Mouse (Mus musculus): ENCODE data around the gene Chl1. TPM values are rescaled to one million over a fixed set of nuclear protein-coding genes. Genes with fewer than 3 reads are reported as not detected.

The Chl1 gene
- 1 to 10 TPM; 1.7 to 2.3 TPM for total RNA-seq (2021)
- long read RNA-seq, experiment 1, result 0 reads
- long read RNA-seq, experiment 2, partial matches to known transcripts, result 0 of 1 reads
- long read RNA-seq, experiment 2, other reads (novel, unspliced or antisense), result 1 of 1 reads

- DNase-seq (ENCODE audit: low spot score in 2 of 2), result peak in 1 of 2 experiments; percentile 10
Measured at GRCm38 (mm10) chr6:103510392-103511289, at the start of gene Chl1. Gene Chl1, plus strand, starts transcription at chr6:103510586.

- DNase-seq (ENCODE audit: low spot score in 2 of 2), result no peak
Measured at GRCm38 (mm10) chr6:103465479-103466080, 44.8 kb upstream of the Chl1 start.

GRCm38 (mm10) chr6:103473316-103473715 lies 37.1 kb upstream of the Chl1 start:
- DNase-seq (ENCODE audit: low spot score in 2 of 2), result no peak

GRCm38 (mm10) chr6:103487199-103487598 lies 23.2 kb upstream of the Chl1 start:
- DNase-seq (ENCODE audit: low spot score in 2 of 2), result no peak

- no peak for DNase-seq (ENCODE audit: low spot score in 2 of 2)
Measured at GRCm38 (mm10) chr6:103498404-103498803, 12.0 kb upstream of the Chl1 start.

GRCm38 (mm10) chr6:103504065-103504464 lies 6.3 kb upstream of the Chl1 start:
- no peak for DNase-seq (ENCODE audit: low spot score in 2 of 2)

- no peak for DNase-seq (ENCODE audit: low spot score in 2 of 2)
Measured at GRCm38 (mm10) chr6:103507751-103508575, 2.4 kb upstream of the Chl1 start.

- DNase-seq (ENCODE audit: low spot score in 2 of 2), result no peak
Measured at GRCm38 (mm10) chr6:103509596-103509995, 790 bp upstream of the Chl1 start.

GRCm38 (mm10) chr6:103511290-103511971 lies 1.0 kb downstream of the Chl1 start:
- DNase-seq (ENCODE audit: low spot score in 2 of 2), result no peak

- DNase-seq (ENCODE audit: low spot score in 2 of 2), result peak; percentile 3 to 20
Measured at GRCm38 (mm10) chr6:103511972-103512565, 1.7 kb downstream of the Chl1 start.

GRCm38 (mm10) chr6:103512911-103513321 lies 2.5 kb downstream of the Chl1 start:
- DNase-seq (ENCODE audit: low spot score in 2 of 2), result no peak

GRCm38 (mm10) chr6:103513621-103514241 lies 3.3 kb downstream of the Chl1 start:
- no peak for DNase-seq (ENCODE audit: low spot score in 2 of 2)

- DNase-seq (ENCODE audit: low spot score in 2 of 2), result no peak
Measured at GRCm38 (mm10) chr6:103514346-103514745, 4.0 kb downstream of the Chl1 start.

- DNase-seq (ENCODE audit: low spot score in 2 of 2), result no peak
Measured at GRCm38 (mm10) chr6:103514756-103515155, 4.4 kb downstream of the Chl1 start.

- no peak for DNase-seq (ENCODE audit: low spot score in 2 of 2)
Measured at GRCm38 (mm10) chr6:103519596-103519995, 9.2 kb downstream of the Chl1 start.

GRCm38 (mm10) chr6:103525326-103526024 lies 15.1 kb downstream of the Chl1 start:
- no peak for DNase-seq (ENCODE audit: low spot score in 2 of 2)

GRCm38 (mm10) chr6:103526945-103527777 lies 16.8 kb downstream of the Chl1 start:
- no peak for DNase-seq (ENCODE audit: low spot score in 2 of 2)

GRCm38 (mm10) chr6:103533048-103533447 lies 22.7 kb downstream of the Chl1 start:
- no peak for DNase-seq (ENCODE audit: low spot score in 2 of 2)

Data from adrenal gland, adult 18-20 months (tissue).